Mouse (Mus musculus) lung, postnatal 0 days (tissue): Measurements from ENCODE around the gene Gcn1l1.

ENCODE experiments used
- CTCF ChIP-seq: IDR thresholded peaks from 2 replicates; pipeline ENCODE4 v1.5.1; 2016; ENCODE audit warnings: antibody characterized with exemption, mild to moderate bottlenecking
- EP300 ChIP-seq: IDR thresholded peaks from 2 replicates; pipeline ENCODE4 v1.6.1; 2016; ENCODE audit warnings: antibody characterized with exemption, mild to moderate bottlenecking, control low read depth

- no peak for TF ChIP-seq EP300
- no peak for TF ChIP-seq CTCF
These were observed 18.0 kb upstream of the Gcn1l1 start for GRCm38 (mm10) chr5:115547014-115547413.
